Mouse (Mus musculus) embryonic facial prominence, embryonic 10.5 days (tissue): ENCODE measurements around the gene Tlx3. TPM values are rescaled to one million over a fixed set of nuclear protein-coding genes. Genes with fewer than 3 reads are reported as not detected.

Experiments used
- DNase-seq: peaks from one replicate; pipeline ENCODE4 v3.0.0-alpha.2; 2017; ENCODE audit warnings: low spot score
- H3K27ac ChIP-seq: fragments of 300-500 bp; sonication (generic); replicated peaks from 2 replicates; pipeline ENCODE4 v1.5.1; 2016; ENCODE audit warnings: mild to moderate bottlenecking
- H3K27me3 ChIP-seq: fragments of 300-500 bp; sonication (generic); replicated peaks from 2 replicates; pipeline ENCODE4 v1.6.1; 2016; ENCODE audit warnings: low read depth, mild to moderate bottlenecking; ENCODE audit not compliant: poor library complexity, severe bottlenecking
- H3K36me3 ChIP-seq: fragments of 300-500 bp; sonication (generic); replicated peaks from 2 replicates; pipeline ENCODE4 v1.6.1; 2016; ENCODE audit warnings: mild to moderate bottlenecking, moderate library complexity
- H3K4me1 ChIP-seq: fragments of 300-500 bp; sonication (generic); 2 replicates; pipeline ENCODE4 v1.6.1; 2016
- H3K4me3 ChIP-seq: fragments of 300-500 bp; sonication (generic); 2 replicates; pipeline ENCODE4 v1.5.1; 2016; ENCODE audit warnings: mild to moderate bottlenecking, moderate library complexity
- H3K9me3 ChIP-seq: fragments of 300-500 bp; sonication (generic); 2 replicates; pipeline ENCODE4 v1.6.1; 2016; ENCODE audit warnings: mild to moderate bottlenecking
- WGBS: fragments of 180-500 bp; shearing (Covaris S2); methylation state at CpG from one replicate; pipeline ENCODE4 v1.1.7; 2016; 5-methylcytosine and 5-hydroxymethylcytosine counted together
- polyA plus RNA-seq: library from polyadenylated mRNA; unstranded; fragments of >200 nt; fragmentation: Nextera tagmentation; extraction: Ambion mirVana; gene quantifications from 2 replicates; pipeline ENCODE4 v1.2.1, GENCODE M21; 2016

The Tlx3 gene
- polyA plus RNA-seq, 1 experiment from 2014 or later = 5.0 TPM

GRCm38 (mm10) chr11:33195061-33195460 lies 8.3 kb downstream of the Tlx3 start:
- Histone ChIP-seq H3K36me3 (no peaks in the 10 kb centered on the region), H3K4me3 (no peak overlapping the region), H3K4me1 (peaks cover 29% of the 10 kb centered on the region), H3K9me3 (peaks cover 7% of the 10 kb centered on the region), H3K27me3 (peaks cover 100% of the 10 kb centered on the region), H3K27ac (no peak overlapping the region)
- 9% methylated on average over 7 of the region's 7 CpGs for WGBS
- no peak for DNase-seq

GRCm38 (mm10) chr11:33193695-33194094 lies 9.7 kb downstream of the Tlx3 start:
- H3K4me3 ChIP-seq = peak overlapping the region; percentile 37; the same call in 1 of the 2 replicates
- no peak overlapping the region for H3K27ac ChIP-seq
- peak; percentile 54 for DNase-seq
- under 1% methylated on average over 12 of the region's 12 CpGs for WGBS
- H3K27me3 ChIP-seq = peaks cover 94% of the 10 kb centered on the region
- peaks cover 7% of the 10 kb centered on the region for H3K9me3 ChIP-seq
- H3K4me1 ChIP-seq = peaks cover 21% of the 10 kb centered on the region
- H3K36me3 ChIP-seq = no peaks in the 10 kb centered on the region

- DNase-seq = no peak
- Histone ChIP-seq H3K27ac (no peak overlapping the region), H3K9me3 (no peaks in the 10 kb centered on the region), H3K4me3 (no peak overlapping the region), H3K36me3 (no peaks in the 10 kb centered on the region), H3K27me3 (peaks cover 60% of the 10 kb centered on the region), H3K4me1 (peaks cover 12% of the 10 kb centered on the region)
- 74% methylated on average over 3 of the region's 3 CpGs for WGBS
These were observed 21.6 kb downstream of the Tlx3 start for GRCm38 (mm10) chr11:33181804-33182203.

GRCm38 (mm10) chr11:33180701-33181116 lies 22.7 kb downstream of the Tlx3 start:
- peak; percentile 61 for DNase-seq
- no peaks in the 10 kb centered on the region for H3K36me3 ChIP-seq
- peaks cover 71% of the 10 kb centered on the region for H3K27me3 ChIP-seq
- H3K4me3 ChIP-seq = peak overlapping the region; percentile 46
- 1% methylated on average over 18 of the region's 18 CpGs for WGBS
- peaks cover 12% of the 10 kb centered on the region for H3K4me1 ChIP-seq
- no peak overlapping the region; the same call in 1 of the 2 replicates for H3K27ac ChIP-seq
- no peaks in the 10 kb centered on the region for H3K9me3 ChIP-seq

GRCm38 (mm10) chr11:33179802-33180201 lies 23.6 kb downstream of the Tlx3 start:
- Histone ChIP-seq H3K9me3 (no peaks in the 10 kb centered on the region), H3K4me3 (no peak overlapping the region), H3K36me3 (no peaks in the 10 kb centered on the region), H3K4me1 (peaks cover 12% of the 10 kb centered on the region), H3K27me3 (peaks cover 75% of the 10 kb centered on the region), H3K27ac (no peak overlapping the region)
- 21% methylated on average over 1 of the region's 1 CpGs for WGBS
- DNase-seq = no peak

- Histone ChIP-seq H3K9me3 (no peaks in the 10 kb centered on the region), H3K4me3 (no peak overlapping the region), H3K36me3 (no peaks in the 10 kb centered on the region), H3K27me3 (peaks cover 68% of the 10 kb centered on the region), H3K4me1 (peaks cover 12% of the 10 kb centered on the region), H3K27ac (no peak overlapping the region)
- DNase-seq = peak; percentile 66
- 31% methylated on average over 20 of the region's 20 CpGs for WGBS
These were observed 26.7 kb downstream of the Tlx3 start for GRCm38 (mm10) chr11:33176525-33177245.

- no peak overlapping the region for H3K4me3 ChIP-seq
- no peak overlapping the region for H3K27ac ChIP-seq
- no peak for DNase-seq
- H3K4me1 ChIP-seq = peaks cover 6% of the 10 kb centered on the region
- peaks cover 66% of the 10 kb centered on the region for H3K27me3 ChIP-seq
- H3K9me3 ChIP-seq = no peaks in the 10 kb centered on the region
- H3K36me3 ChIP-seq = no peaks in the 10 kb centered on the region
- WGBS = 68% methylated on average over 3 of the region's 3 CpGs
These were observed 27.6 kb downstream of the Tlx3 start for GRCm38 (mm10) chr11:33175768-33176167.

GRCm38 (mm10) chr11:33170489-33170888 lies 32.9 kb downstream of the Tlx3 start:
- 18% methylated on average over 9 of the region's 9 CpGs for WGBS
- H3K4me3 ChIP-seq = no peak overlapping the region
- peak; percentile 63 for DNase-seq
- no peaks in the 10 kb centered on the region for H3K36me3 ChIP-seq
- no peaks in the 10 kb centered on the region for H3K9me3 ChIP-seq
- no peaks in the 10 kb centered on the region for H3K4me1 ChIP-seq
- H3K27me3 ChIP-seq = peaks cover 15% of the 10 kb centered on the region
- no peak overlapping the region for H3K27ac ChIP-seq

- Histone ChIP-seq H3K4me1 (peaks cover 24% of the 10 kb centered on the region), H3K9me3 (no peaks in the 10 kb centered on the region), H3K4me3 (peak within 1 kb of the TSS; percentile 91), H3K27ac (peak within 1 kb of the TSS; percentile 96), H3K36me3 (peaks cover 43% of the 10 kb centered on the region), H3K27me3 (no peaks in the 10 kb centered on the region)
- 3% methylated on average over 49 of the region's 49 CpGs for WGBS
- DNase-seq = peak; percentile 100
These were observed 40.3 kb downstream of the Tlx3 start, which contains the start of gene Npm1 for GRCm38 (mm10) chr11:33162998-33163506. TSS of gene Npm1 (minus strand) at chr11:33163206.

GRCm38 (mm10) chr11:33162211-33162997 lies 41.0 kb downstream of the Tlx3 start:
- Histone ChIP-seq H3K4me3 (peak overlapping the region; percentile 91), H3K27me3 (no peaks in the 10 kb centered on the region), H3K4me1 (peaks cover 25% of the 10 kb centered on the region), H3K27ac (peak overlapping the region; percentile 96), H3K36me3 (peaks cover 49% of the 10 kb centered on the region), H3K9me3 (no peaks in the 10 kb centered on the region)
- WGBS = 2% methylated on average over 53 of the region's 53 CpGs
- DNase-seq = peak; percentile 88

- no peaks in the 10 kb centered on the region for H3K27me3 ChIP-seq
- peaks cover 76% of the 10 kb centered on the region for H3K36me3 ChIP-seq
- 92% methylated on average over 3 of the region's 3 CpGs for WGBS
- no peak overlapping the region for H3K4me3 ChIP-seq
- no peaks in the 10 kb centered on the region for H3K9me3 ChIP-seq
- H3K4me1 ChIP-seq = peaks cover 25% of the 10 kb centered on the region
- no peak overlapping the region for H3K27ac ChIP-seq
- DNase-seq = no peak
These were observed 43.6 kb downstream of the Tlx3 start for GRCm38 (mm10) chr11:33159741-33160140.

- Histone ChIP-seq H3K36me3 (peaks cover 97% of the 10 kb centered on the region), H3K9me3 (no peaks in the 10 kb centered on the region), H3K4me1 (peaks cover 17% of the 10 kb centered on the region), H3K27me3 (no peaks in the 10 kb centered on the region), H3K27ac (no peak overlapping the region), H3K4me3 (no peak overlapping the region)
- 82% methylated on average over 2 of the region's 2 CpGs for WGBS
- no peak for DNase-seq
These were observed 45.8 kb downstream of the Tlx3 start for GRCm38 (mm10) chr11:33157453-33158196.
